Mouse (Mus musculus): ENCODE data around the gene Tcp1. TPM values are rescaled to one million over a fixed set of nuclear protein-coding genes. Genes with fewer than 3 reads are reported as not detected.

The Tcp1 gene
- total RNA-seq, 2 experiments from 2014 or later: 188 to 223 TPM

- DNase-seq (ENCODE audit: extremely low spot score in 1 of 2, low spot score in 1 of 2): no peak
Observed at GRCm38 (mm10) chr17:12963476-12963875, 48.0 kb downstream of the Tcp1 start.

GRCm38 (mm10) chr17:12967173-12967572 lies 51.7 kb downstream of the Tcp1 start:
- no peak for DNase-seq (ENCODE audit: extremely low spot score in 1 of 2, low spot score in 1 of 2)

DNA sequence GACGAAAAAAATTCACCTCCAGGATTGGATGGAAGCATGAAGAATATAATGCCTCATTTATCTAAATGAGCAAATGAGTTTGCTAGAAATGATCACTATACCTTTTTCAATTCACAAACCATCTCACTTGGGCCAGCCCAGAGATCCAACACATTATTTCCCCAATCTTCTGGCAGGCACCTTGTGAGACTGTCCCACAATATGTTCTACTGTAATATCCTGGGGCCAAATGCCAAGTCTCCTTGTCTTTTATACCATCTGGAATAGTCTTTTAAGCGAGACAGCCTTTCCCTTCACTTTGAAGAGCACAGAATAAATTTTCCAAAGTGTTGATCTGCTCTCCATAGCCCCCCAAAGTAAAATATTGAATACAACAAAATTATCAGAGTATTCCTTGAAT lies 58.4 kb downstream of the Tcp1 start:
- DNase-seq (ENCODE audit: extremely low spot score in 1 of 2, low spot score in 1 of 2): no peak

Other genes starting within 250 kb of the Tcp1 start
- gene Slc22a1, start 239.9 kb upstream of the Tcp1 start, total RNA-seq (2021): not detected
- gene Igf2r, start 146.0 kb upstream of the Tcp1 start, total RNA-seq (2021): 10 to 100 TPM; 28.1 to 29.8 TPM
- gene Mas1, start 47.6 kb upstream of the Tcp1 start, total RNA-seq (2021): 10 to 100 TPM; 49.6 to 62.9 TPM
- under 1 TPM in 1 of 2 experiments, not detected in 1; 0.12 TPM for gene Mrgprh, start 39.7 kb upstream of the Tcp1 start, total RNA-seq (2021)
- gene Pnldc1, start 5.5 kb upstream of the Tcp1 start, total RNA-seq (2021): 1 to 10 TPM; 2.3 to 2.5 TPM
- gene Mrpl18, start 644 bp downstream of the Tcp1 start, total RNA-seq (2021): 10 to 100 TPM; 58.6 to 66.1 TPM
- 1 to 10 TPM; 4.8 to 5.2 TPM for gene Acat3, start 24.9 kb downstream of the Tcp1 start, total RNA-seq (2021)
- gene Acat2, start 45.0 kb downstream of the Tcp1 start, total RNA-seq (2021): 10 to 100 TPM; 53.6 to 56.1 TPM
- gene Wtap, start 78.5 kb downstream of the Tcp1 start, total RNA-seq (2021): 10 to 100 TPM; 51.6 to 56.7 TPM
- gene Sod2, start 91.1 kb downstream of the Tcp1 start, total RNA-seq (2021): 100 to 1,000 TPM; 243 to 274 TPM
- not detected for gene Gpr31b, start 136.6 kb downstream of the Tcp1 start, total RNA-seq (2021)
- gene Tcp10b, start 145.4 kb downstream of the Tcp1 start, total RNA-seq (2021): under 1 TPM; 0.20 to 0.82 TPM
- gene Unc93a, start 216.1 kb downstream of the Tcp1 start, total RNA-seq (2021): not detected

All from layer of hippocampus, postnatal 25 days (tissue).